Mouse (Mus musculus): ENCODE results near the gene Soat1. TPM values are rescaled to one million over a fixed set of nuclear protein-coding genes. Genes with fewer than 3 reads are reported as not detected.

Gene Soat1
- polyA plus RNA-seq, 1 experiment from 2014 or later, result 43.9 TPM

DNA sequence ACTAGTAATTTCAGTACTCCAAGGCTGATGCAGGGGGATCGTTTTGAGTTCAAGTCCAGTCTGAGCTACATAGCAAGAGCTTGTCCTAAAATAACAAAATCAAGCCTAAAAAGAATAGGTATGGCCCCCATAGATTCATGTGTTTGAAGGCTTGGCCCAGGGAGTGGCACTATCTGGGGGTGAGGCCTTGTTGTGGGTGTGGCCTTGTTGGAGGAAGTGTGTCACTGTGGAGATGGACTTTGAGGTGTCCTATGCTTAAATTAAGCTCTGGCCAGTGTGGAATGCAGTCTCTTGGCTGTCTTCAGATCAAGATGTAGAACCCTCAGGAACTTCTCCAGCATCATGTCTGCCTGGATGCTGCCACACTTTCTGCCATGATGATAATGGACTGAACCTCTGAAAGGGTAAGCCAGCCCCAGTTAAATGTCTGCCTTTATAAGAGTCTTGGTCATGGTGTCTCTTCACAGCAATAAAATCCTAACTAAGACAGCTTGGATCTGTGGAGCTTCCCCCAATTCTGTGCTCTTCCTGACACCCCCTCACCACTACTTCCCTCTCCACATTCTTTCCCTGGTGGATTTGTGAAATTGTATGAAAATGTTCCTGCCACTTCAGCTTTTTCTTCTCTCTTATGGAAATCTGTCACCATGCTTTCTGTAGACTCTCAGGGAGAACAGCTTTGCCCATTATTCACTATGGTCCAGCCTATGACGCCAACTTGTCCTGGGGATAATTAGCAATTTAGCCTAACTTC lies 18.9 kb downstream of the Soat1 start:
- H3K27ac ChIP-seq (ENCODE audit: low read depth), result no peak overlapping the region
- DNase-seq (no peak), ATAC-seq (no peak)
- no peaks in the 10 kb centered on the region for H3K27me3 ChIP-seq (ENCODE audit: insufficient read depth, low read length)
- WGBS (ENCODE audit: insufficient replicate concordance), result 82% methylated on average over 2 of the region's 2 CpGs
- H3K4me2 ChIP-seq (ENCODE audit: low read depth, low read length), result no peak overlapping the region
- H3K9me3 ChIP-seq (ENCODE audit: low read length), result no peaks in the 10 kb centered on the region
- peaks cover 10% of the 10 kb centered on the region for H3K36me3 ChIP-seq (replicated peaks; ENCODE audit: insufficient read depth, low read length)
- no peak for TF ChIP-seq EP300 (IDR thresholded peaks at IDR 0.05; ENCODE audit: low read depth)
- TF ChIP-seq CTCF (IDR thresholded peaks at IDR 0.05; ENCODE audit: low read depth), result no peak
- H3K9ac ChIP-seq (replicated peaks), result no peak overlapping the region
- peaks cover 17% of the 10 kb centered on the region for H3K4me1 ChIP-seq (ENCODE audit: insufficient read depth)
- H3K4me3 ChIP-seq (ENCODE audit: low read depth, low read length), result no peak overlapping the region

DNA sequence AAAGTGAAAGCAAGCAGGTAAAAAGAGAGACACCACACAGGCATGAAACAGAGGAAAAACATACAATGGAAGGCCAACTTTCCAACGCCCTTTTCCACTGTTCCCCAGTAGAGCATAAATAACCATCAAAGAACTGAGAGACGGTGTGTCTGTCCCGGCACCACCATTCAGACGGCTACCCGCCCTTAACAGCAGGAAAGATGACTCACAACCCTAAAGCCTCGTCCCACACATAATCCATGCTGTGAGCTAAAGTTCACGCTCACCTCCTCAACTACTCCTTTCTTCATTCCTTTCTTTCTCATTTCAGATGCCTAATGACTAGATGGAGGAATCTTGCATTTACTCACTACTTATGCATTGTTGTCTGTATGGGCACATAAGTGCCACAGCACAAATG lies 19.7 kb downstream of the Soat1 start:
- H3K9me3 ChIP-seq (ENCODE audit: low read length), result no peaks in the 10 kb centered on the region
- H3K36me3 ChIP-seq (replicated peaks; ENCODE audit: insufficient read depth, low read length), result peaks cover 11% of the 10 kb centered on the region
- peaks cover 9% of the 10 kb centered on the region for H3K4me1 ChIP-seq (ENCODE audit: insufficient read depth)
- TF ChIP-seq EP300 (IDR thresholded peaks at IDR 0.05; ENCODE audit: low read depth) (no peak), CTCF (IDR thresholded peaks at IDR 0.05; ENCODE audit: low read depth) (no peak)
- H3K27ac ChIP-seq (ENCODE audit: low read depth), result no peak overlapping the region
- DNase-seq (no peak), ATAC-seq (no peak)
- no peaks in the 10 kb centered on the region for H3K27me3 ChIP-seq (ENCODE audit: insufficient read depth, low read length)
- 63% methylated on average over 7 of the region's 7 CpGs for WGBS (ENCODE audit: insufficient replicate concordance)
- no peak overlapping the region for H3K4me2 ChIP-seq (ENCODE audit: low read depth, low read length)
- H3K4me3 ChIP-seq (ENCODE audit: low read depth, low read length), result no peak overlapping the region
- no peak overlapping the region for H3K9ac ChIP-seq (replicated peaks)

DNA sequence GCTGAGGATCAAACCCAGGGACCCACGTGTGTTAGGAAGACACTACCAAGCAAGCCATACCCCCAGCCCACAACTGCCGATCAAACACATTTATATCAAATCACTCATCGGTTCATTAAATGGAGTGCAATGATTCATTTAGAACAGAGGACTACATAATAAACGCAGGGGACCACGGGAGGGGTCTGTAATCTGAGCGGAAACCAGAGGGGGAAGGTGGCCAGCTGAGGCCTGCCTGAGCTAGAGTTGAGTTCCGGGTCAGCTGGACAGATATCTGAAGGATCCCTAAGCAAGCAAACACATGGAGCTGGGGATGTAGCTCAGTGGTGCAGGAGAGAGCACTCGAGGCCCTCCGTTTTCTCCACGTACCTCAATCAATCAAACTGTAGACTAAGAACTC lies 20.3 kb downstream of the Soat1 start:
- no peak for ATAC-seq
- Histone ChIP-seq H3K27ac (ENCODE audit: low read depth) (no peak overlapping the region), H3K27me3 (ENCODE audit: insufficient read depth, low read length) (no peaks in the 10 kb centered on the region), H3K4me1 (ENCODE audit: insufficient read depth) (peaks cover 7% of the 10 kb centered on the region), H3K4me3 (ENCODE audit: low read depth, low read length) (no peak overlapping the region), H3K4me2 (ENCODE audit: low read depth, low read length) (no peak overlapping the region), H3K36me3 (replicated peaks; ENCODE audit: insufficient read depth, low read length) (peaks cover 12% of the 10 kb centered on the region), H3K9ac (replicated peaks) (no peak overlapping the region), H3K9me3 (ENCODE audit: low read length) (no peaks in the 10 kb centered on the region)
- no peak for TF ChIP-seq CTCF (IDR thresholded peaks at IDR 0.05; ENCODE audit: low read depth)
- no peak for TF ChIP-seq EP300 (IDR thresholded peaks at IDR 0.05; ENCODE audit: low read depth)
- WGBS (ENCODE audit: insufficient replicate concordance), result 76% methylated on average over 10 of the region's 10 CpGs
- no peak for DNase-seq

DNA sequence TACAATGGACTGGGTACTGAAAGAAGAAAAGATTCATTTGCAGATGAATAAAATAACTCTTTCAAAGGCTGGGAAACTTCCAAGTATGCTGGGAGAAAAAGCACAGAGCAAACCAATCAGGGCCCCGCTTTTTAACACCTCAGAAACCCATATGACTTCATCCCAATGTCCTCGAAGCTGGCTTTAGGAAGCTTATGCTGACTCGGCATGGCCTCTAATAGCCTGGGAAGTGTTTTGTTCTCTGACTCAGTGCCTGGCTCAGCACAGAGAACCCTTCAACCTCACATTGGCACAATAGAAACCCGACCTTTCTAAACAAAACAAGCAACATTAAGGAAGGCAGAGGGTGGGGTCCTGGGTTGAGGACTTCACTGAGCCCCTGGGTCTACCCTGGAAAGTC lies 23.7 kb downstream of the Soat1 start:
- Histone ChIP-seq H3K9me3 (ENCODE audit: low read length) (no peaks in the 10 kb centered on the region), H3K4me2 (ENCODE audit: low read depth, low read length) (no peak overlapping the region), H3K27me3 (ENCODE audit: insufficient read depth, low read length) (no peaks in the 10 kb centered on the region), H3K4me3 (ENCODE audit: low read depth, low read length) (no peak overlapping the region), H3K27ac (ENCODE audit: low read depth) (no peak overlapping the region), H3K36me3 (replicated peaks; ENCODE audit: insufficient read depth, low read length) (peaks cover 22% of the 10 kb centered on the region), H3K4me1 (ENCODE audit: insufficient read depth) (peaks cover 4% of the 10 kb centered on the region; the same call in 1 of the 2 replicates), H3K9ac (replicated peaks) (no peak overlapping the region)
- WGBS (ENCODE audit: insufficient replicate concordance), result 52% methylated on average over 4 of the region's 4 CpGs
- no peak for TF ChIP-seq CTCF (IDR thresholded peaks at IDR 0.05; ENCODE audit: low read depth)
- TF ChIP-seq EP300 (IDR thresholded peaks at IDR 0.05; ENCODE audit: low read depth), result no peak
- ATAC-seq (peak; percentile 35; the same call in 1 of the 2 replicates), DNase-seq (no peak)

DNA sequence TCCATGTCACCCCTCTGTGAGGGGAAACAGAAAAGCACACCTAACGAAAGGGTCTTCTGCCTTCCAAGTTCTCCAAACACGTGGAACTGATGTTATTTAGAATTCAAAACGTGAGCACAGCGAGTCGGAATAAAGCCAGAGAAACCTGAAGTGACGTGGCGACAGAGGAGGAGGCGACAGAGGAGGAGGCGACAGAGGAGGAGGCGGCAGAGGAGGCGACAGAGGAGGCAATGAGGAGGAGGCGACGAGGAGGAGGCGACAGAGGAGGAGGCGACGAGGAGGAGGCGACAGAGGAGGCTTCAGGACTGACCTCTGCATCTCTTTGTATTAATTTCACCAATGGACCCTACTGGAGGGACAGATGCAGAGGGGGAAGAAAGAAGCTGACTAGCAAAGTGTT lies 24.4 kb downstream of the Soat1 start:
- Histone ChIP-seq H3K9me3 (ENCODE audit: low read length) (no peaks in the 10 kb centered on the region), H3K9ac (replicated peaks) (no peak overlapping the region), H3K36me3 (replicated peaks; ENCODE audit: insufficient read depth, low read length) (peaks cover 29% of the 10 kb centered on the region), H3K4me1 (ENCODE audit: insufficient read depth) (no peaks in the 10 kb centered on the region), H3K27ac (ENCODE audit: low read depth) (no peak overlapping the region), H3K4me3 (ENCODE audit: low read depth, low read length) (no peak overlapping the region), H3K4me2 (ENCODE audit: low read depth, low read length) (no peak overlapping the region), H3K27me3 (ENCODE audit: insufficient read depth, low read length) (no peaks in the 10 kb centered on the region)
- 80% methylated on average over 17 of the region's 17 CpGs for WGBS (ENCODE audit: insufficient replicate concordance)
- no peak for DNase-seq
- TF ChIP-seq EP300 (IDR thresholded peaks at IDR 0.05; ENCODE audit: low read depth) (no peak), CTCF (IDR thresholded peaks at IDR 0.05; ENCODE audit: low read depth) (no peak)
- ATAC-seq, result no peak

DNA sequence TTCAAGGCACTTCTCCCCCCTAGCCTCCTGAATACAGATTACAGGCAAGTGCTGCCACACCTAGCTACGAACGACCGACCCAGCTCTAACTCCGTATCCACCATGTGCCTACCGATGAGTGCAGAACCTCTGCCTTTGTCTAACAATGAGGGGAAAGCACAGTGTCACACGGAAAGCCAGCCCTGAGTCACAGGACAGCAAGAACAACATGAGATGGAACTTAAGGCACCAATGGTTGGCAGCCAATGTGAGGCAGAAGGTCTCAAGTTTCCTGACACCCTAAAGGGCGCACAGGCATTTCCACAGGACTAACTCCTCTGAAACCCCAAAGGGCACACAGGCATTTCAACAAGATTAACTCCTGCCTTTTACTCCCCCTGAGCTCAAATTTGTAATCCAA lies 25.0 kb downstream of the Soat1 start:
- no peaks in the 10 kb centered on the region for H3K9me3 ChIP-seq (ENCODE audit: low read length)
- no peak overlapping the region for H3K27ac ChIP-seq (ENCODE audit: low read depth)
- no peaks in the 10 kb centered on the region for H3K27me3 ChIP-seq (ENCODE audit: insufficient read depth, low read length)
- H3K4me2 ChIP-seq (ENCODE audit: low read depth, low read length), result no peak overlapping the region
- H3K36me3 ChIP-seq (replicated peaks; ENCODE audit: insufficient read depth, low read length), result peaks cover 31% of the 10 kb centered on the region
- WGBS (ENCODE audit: insufficient replicate concordance), result 81% methylated on average over 7 of the region's 7 CpGs
- no peak overlapping the region for H3K9ac ChIP-seq (replicated peaks)
- no peak for DNase-seq
- no peak for TF ChIP-seq CTCF (IDR thresholded peaks at IDR 0.05; ENCODE audit: low read depth)
- TF ChIP-seq EP300 (IDR thresholded peaks at IDR 0.05; ENCODE audit: low read depth), result no peak
- no peak for ATAC-seq
- H3K4me3 ChIP-seq (ENCODE audit: low read depth, low read length), result no peak overlapping the region
- no peaks in the 10 kb centered on the region for H3K4me1 ChIP-seq (ENCODE audit: insufficient read depth)

Measured in liver, postnatal 0 days (tissue).